Mouse (Mus musculus) myocyte (in vitro differentiated cells): ENCODE measurements around the gene Dlgap1.
A peak's percentile ranks its signal among the peaks of the same experiment; 100 is the strongest.

Experiments
- E2F4 ChIP-seq: IDR thresholded peaks from one replicate; pipeline ENCODE4 v1.6.1; 2011; ENCODE audit warnings: mild to moderate bottlenecking, control low read depth, moderate library complexity; ENCODE audit not compliant: insufficient read depth
- MAX ChIP-seq: IDR thresholded peaks from one replicate; pipeline ENCODE4 v1.6.1; 2011; ENCODE audit warnings: low read depth, mild to moderate bottlenecking, control low read depth
- MYOG ChIP-seq, 3 experiments: IDR thresholded peaks; one replicate each; pipeline ENCODE4 v1.6.1; 2011; ENCODE audit warnings: control low read depth in 2 of 3, low read depth in 2 of 3, mild to moderate bottlenecking in 2 of 3; ENCODE audit not compliant: insufficient read length in 2 of 3, control insufficient read depth in 1 of 3, insufficient read depth in 1 of 3
- POLR2A ChIP-seq: IDR thresholded peaks from one replicate; pipeline ENCODE4 v1.6.1; 2011; ENCODE audit warnings: low read depth, mild to moderate bottlenecking, control low read depth, moderate library complexity; ENCODE audit not compliant: insufficient read length
- POLR2AphosphoS2 ChIP-seq: IDR thresholded peaks from one replicate; pipeline ENCODE4 v1.6.1; 2011; ENCODE audit warnings: low read depth, control low read depth; ENCODE audit not compliant: insufficient read length
- REST ChIP-seq: IDR thresholded peaks from one replicate; pipeline ENCODE4 v1.6.1; 2011; ENCODE audit warnings: mild to moderate bottlenecking, control low read depth, moderate library complexity; ENCODE audit not compliant: insufficient read depth, insufficient read length

DNA sequence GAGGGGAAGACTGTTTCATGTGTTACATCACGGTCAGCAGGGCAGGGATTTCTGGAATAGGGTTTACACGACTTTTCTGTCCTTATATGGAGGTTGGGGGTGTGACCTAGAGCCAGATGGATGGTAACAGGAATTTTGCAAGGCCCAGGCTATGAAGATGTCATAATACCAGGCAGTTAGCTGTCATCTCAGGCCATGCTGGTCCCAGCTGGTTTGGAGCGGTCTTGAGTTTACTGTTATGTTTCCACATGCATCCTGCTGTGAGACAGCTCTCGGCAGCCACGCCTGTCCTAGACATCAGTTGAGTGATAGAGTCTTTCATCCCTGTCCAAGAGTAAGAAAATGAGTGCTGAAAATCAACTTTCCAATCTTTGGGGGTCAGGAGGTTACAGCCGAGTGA lies 776.5 kb downstream of the Dlgap1 start:
- TF ChIP-seq POLR2A (no peak), E2F4 (no peak), POLR2AphosphoS2 (no peak), REST (no peak), MAX (peak; percentile 16), MYOG (IDR thresholded peaks at IDR 0.05; ENCODE audit: control insufficient read depth in 1 of 3, insufficient read depth in 1 of 3, insufficient read length in 2 of 3, low read depth in 2 of 3) (no peak)
